Mouse (Mus musculus): ENCODE results near the gene Ccl1. TPM values are rescaled to one million over a fixed set of nuclear protein-coding genes. Genes with fewer than 3 reads are reported as not detected.
A peak's percentile ranks its signal among the peaks of the same experiment; 100 is the strongest.

Gene Ccl1
- 10 to 100 TPM in 1 of 2 experiments, 1 to 10 TPM in 1; 9.8 to 13.2 TPM for polyA plus RNA-seq (2017; shearing (Covaris generic))

- ATAC-seq = no peak
Measured at GRCm38 (mm10) chr11:82305590-82305989, at the start of gene Ccl1. TSS of gene Ccl1 (minus strand) at chr11:82305690.

- ATAC-seq = no peak
Measured at GRCm38 (mm10) chr11:82351039-82351438, 45.5 kb upstream of the Ccl1 start.

GRCm38 (mm10) chr11:82340900-82341299 lies 35.4 kb upstream of the Ccl1 start:
- no peak for ATAC-seq

DNA sequence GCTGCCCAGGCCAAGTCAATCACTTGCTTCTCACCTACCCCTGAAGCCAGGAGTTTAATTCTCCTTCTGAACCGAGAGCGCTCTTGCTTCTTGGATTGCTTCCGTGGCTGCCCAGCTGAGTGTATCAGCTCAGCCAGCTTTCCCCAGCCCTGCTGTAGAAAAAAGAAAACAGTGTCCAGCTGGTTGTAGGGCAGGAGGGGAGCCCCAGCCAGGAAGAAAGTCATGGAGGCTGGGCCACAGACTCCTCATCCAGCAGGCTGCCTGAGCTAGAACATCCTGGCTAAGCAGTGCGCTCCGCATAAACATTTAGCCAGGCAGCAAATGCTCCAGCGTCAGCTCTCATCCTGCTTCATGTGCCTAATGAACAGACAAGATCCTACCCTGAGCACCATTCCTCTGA lies 34.9 kb upstream of the Ccl1 start:
- no peak for ATAC-seq

GRCm38 (mm10) chr11:82339921-82340401 lies 34.5 kb upstream of the Ccl1 start:
- no peak for ATAC-seq

- no peak for ATAC-seq
Measured at GRCm38 (mm10) chr11:82313153-82313552, 7.7 kb upstream of the Ccl1 start.

DNA sequence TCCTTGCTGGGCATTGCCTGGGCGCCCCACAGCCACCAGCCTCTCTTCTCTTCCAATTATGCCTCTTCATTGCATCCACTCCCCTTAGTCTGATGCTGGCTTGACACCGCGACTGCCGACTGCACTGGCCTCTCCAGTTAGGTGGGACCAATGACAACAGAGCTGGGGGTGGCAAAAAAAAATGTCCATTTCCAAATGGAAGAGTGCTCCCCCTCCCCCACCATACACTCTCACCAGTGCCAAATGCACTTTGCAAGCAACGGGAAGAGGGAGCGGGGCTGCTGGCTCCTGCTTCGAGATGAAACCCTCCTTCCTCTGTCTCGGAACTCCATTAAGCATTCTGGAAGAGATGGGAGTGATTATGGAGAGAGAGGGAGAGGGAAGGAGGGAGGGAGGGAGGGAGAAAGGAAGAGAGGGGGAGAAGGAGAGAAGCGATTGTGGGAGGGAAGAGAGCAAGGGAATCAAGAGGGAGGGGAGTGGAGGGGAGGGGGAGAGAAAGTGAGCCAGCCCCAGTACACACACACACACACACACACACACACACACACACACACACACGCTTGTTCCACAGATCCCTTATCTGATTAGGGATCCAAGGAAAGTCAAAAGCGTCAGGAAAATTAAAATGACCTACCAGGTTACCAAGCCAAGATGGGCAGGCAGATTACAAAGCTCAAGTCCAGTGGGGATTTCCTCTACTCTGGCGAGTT lies 5.0 kb upstream of the Ccl1 start:
- ATAC-seq = no peak

GRCm38 (mm10) chr11:82297895-82298294 lies 7.6 kb downstream of the Ccl1 start:
- ATAC-seq = no peak

DNA sequence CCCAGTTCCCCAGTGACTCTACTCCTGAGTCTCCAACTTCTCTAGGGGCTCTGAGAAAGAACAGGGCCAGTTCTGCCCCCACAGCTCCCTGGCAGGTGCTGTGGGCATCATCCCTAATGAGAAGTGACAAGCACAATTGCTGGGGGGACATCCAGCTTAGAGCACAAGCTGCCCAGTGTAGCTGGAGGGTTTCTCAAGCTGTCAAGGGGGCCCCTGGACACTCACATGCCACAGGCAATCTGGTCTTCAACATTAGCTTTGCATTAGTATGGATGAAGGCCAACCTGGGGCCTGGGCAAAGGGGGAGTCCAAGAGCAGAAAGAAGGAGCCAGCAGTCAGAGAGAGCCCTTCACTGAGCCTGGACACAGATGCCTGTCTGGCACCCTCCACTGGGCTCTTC lies 14.6 kb downstream of the Ccl1 start:
- no peak for ATAC-seq

DNA sequence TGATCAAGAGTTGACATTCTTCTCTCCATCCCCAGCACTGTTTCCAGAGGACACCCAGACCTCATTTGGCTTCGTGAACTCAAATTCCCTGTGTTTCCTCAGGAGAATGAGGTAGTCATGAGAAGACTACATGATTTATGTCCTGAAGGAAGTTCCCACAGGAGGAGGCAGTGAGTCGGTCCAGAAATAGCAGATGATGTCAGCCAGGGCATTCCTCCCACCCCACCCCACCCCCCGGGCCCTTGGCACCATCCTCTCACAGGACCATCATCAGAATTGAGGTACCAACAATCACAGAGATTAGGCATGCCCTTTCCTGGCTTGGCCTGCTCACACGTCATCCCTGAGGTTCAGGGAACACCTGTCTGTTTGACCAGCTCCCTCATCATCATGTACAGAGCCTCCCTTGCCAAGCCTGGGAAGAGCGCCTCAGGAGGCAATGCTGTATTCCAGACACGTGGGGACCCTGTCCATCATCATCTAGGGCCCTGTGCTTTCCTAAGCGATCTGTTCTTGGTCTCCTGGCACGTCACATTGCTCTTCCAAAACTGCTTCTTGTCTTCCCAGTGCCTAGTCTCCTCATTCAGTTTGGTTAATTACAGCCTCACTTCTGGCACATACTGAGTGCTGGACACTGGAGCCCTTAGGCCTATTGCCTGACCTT lies 31.2 kb downstream of the Ccl1 start:
- ATAC-seq = no peak

DNA sequence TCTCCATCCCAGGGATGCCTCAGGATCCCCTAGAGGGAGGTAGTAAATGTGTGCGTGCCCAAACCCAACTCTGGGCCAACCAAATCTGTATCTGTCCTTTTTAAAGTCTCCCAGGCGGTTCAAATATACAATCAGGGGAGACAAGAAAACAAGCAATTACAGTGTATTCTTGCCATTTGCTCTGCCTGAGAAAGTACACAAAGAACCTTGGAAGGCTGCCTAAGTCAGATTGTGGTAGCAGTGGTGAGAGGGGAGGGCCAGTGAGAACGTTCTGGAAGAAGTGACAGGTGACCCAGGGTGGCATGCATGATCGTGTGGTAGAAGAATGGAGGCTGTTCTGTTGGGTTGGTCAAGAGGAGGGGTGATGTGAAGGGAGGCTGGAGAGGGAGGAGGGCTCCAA lies 46.4 kb downstream of the Ccl1 start:
- ATAC-seq = no peak

- no peak for ATAC-seq
Measured at GRCm38 (mm10) chr11:82255601-82256000, 49.9 kb downstream of the Ccl1 start.

DNA sequence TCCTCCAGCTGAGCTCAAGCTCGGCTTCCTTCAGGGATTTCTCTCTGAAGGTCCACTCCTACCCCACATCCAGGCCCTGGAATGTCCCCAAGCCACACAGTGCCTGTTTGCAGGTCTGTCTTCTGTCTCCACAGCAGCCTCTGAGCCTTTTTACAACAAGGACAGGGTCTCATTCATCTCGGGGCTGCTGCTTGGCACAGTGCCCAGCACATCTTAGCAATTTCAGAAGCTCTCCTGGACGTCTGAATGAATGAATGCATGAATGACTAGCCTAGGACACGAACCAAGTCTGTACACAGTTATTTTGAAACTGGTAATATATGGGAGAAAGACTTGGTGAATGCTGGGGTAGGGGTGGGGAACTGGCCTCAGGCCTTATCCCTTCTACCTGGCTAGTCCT lies 52.1 kb downstream of the Ccl1 start:
- no peak for ATAC-seq

DNA sequence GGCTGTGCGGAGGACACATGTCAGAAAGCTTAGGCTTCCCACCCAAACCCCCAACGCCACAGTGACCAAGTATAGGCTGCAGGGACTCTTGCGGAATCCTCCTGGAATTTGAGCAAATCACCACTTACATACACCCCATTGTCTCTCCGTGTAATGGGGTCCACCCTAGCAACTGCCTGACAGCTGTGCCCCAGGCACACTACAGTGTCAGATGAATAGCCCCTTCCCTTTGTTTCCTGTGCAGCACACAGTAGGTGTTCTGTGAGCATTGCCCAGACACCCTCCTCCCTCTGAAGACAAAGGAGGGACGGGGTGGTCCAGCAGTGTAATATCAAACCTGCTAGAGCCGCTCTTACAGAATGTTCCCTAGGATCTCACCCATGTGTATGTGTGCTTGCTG lies 54.2 kb downstream of the Ccl1 start:
- ATAC-seq = no peak

DNA sequence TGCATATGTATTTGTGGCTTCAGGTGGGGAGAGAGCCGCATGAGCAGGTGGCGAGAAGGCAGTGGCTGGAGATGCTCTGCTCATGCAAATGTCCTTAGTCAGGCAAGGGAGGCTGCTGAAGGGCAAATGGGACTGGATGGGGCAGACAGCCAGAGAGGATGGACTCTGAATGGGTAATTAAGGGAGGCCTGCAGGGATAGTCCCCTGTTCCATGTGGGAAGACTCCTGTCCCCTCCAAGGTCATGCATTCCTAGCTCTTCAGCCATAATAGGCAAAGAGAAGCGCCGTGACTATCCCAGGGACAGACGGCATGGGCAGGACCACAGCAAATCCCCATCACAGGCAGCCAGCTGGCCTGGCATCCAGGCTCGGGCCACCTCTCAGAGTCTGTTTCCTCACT lies 55.5 kb downstream of the Ccl1 start:
- no peak for ATAC-seq

GRCm38 (mm10) chr11:82237439-82237838 lies 68.1 kb downstream of the Ccl1 start:
- no peak for ATAC-seq

GRCm38 (mm10) chr11:82235551-82236207 lies 69.8 kb downstream of the Ccl1 start:
- ATAC-seq = peak; percentile 45

DNA sequence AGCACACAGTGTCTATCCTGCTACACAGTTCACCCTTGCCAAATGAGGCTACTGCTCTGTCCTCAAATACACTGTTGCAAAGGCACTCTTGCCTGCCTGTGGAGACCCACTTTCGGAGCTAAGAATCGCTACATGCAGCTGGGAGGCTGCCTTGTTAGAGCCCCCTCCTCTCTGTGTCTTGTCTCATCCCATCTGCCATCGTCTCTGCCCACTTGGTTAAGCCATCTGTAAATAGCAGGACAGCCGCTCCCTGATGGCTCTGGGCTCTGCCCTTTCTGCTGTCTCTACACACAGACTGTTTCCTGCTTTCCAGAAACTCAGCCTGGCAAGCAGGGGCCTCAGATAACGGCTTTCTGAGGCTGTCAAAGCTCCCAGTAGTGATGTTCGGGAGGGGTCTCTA lies 71.5 kb downstream of the Ccl1 start:
- ATAC-seq = no peak

- no peak for ATAC-seq
Measured at GRCm38 (mm10) chr11:82226976-82227375, 78.5 kb downstream of the Ccl1 start.

- ATAC-seq = no peak
Measured at GRCm38 (mm10) chr11:82225936-82226335, 79.6 kb downstream of the Ccl1 start.

- ATAC-seq = no peak
Measured at GRCm38 (mm10) chr11:82216531-82216930, 89.0 kb downstream of the Ccl1 start.

- ATAC-seq = peak; percentile 98
Measured at GRCm38 (mm10) chr11:82214405-82214804, 91.1 kb downstream of the Ccl1 start.

- no peak for ATAC-seq
Measured at GRCm38 (mm10) chr11:82206960-82207488, 98.5 kb downstream of the Ccl1 start.

Measured in CD4-positive, CD25-positive, alpha-beta regulatory T cell, adult 4 months (primary cell).